Mouse (Mus musculus) forebrain, embryonic 12.5 days (tissue): Measurements from ENCODE around the gene Arpp21. TPM values are rescaled to one million over a fixed set of nuclear protein-coding genes. Genes with fewer than 3 reads are reported as not detected.

Source experiments
- ATAC-seq: fragments of 200-750 bp; cut with Nextera tagmentation; 2 replicates; pipeline ENCODE4 v1.8.0; 2017; ENCODE audit warnings: moderate TSS enrichment; ENCODE audit not compliant: low FRiP score
- H3K27ac ChIP-seq: fragments of 300-500 bp; sonication (generic); 2 replicates; pipeline ENCODE4 v1.5.1; 2016; ENCODE audit warnings: mild to moderate bottlenecking
- H3K27me3 ChIP-seq: fragments of 300-500 bp; sonication (generic); 2 replicates; pipeline ENCODE4 v1.6.1; 2016; ENCODE audit warnings: mild to moderate bottlenecking
- H3K36me3 ChIP-seq: fragments of 300-500 bp; sonication (generic); replicated peaks from 2 replicates; pipeline ENCODE4 v1.6.1; 2016; ENCODE audit warnings: mild to moderate bottlenecking
- H3K4me1 ChIP-seq: fragments of 300-500 bp; sonication (generic); 2 replicates; pipeline ENCODE4 v1.6.1; 2016
- H3K4me2 ChIP-seq: fragments of 300-500 bp; sonication (generic); 2 replicates; pipeline ENCODE4 v1.6.1; 2016; ENCODE audit warnings: mild to moderate bottlenecking, moderate library complexity
- H3K4me3 ChIP-seq: fragments of 300-500 bp; sonication (generic); replicated peaks from 2 replicates; pipeline ENCODE4 v1.5.1; 2016; ENCODE audit warnings: mild to moderate bottlenecking
- H3K9ac ChIP-seq: fragments of 300-500 bp; sonication (generic); 2 replicates; pipeline ENCODE4 v1.6.1; 2016; ENCODE audit warnings: mild to moderate bottlenecking
- H3K9me3 ChIP-seq: fragments of 300-500 bp; sonication (generic); 2 replicates; pipeline ENCODE4 v1.6.1; 2016
- WGBS: fragments of 180-500 bp; shearing (Covaris S2); methylation state at CpG from one replicate; pipeline ENCODE4 v1.1.7; 2016; 5-methylcytosine and 5-hydroxymethylcytosine counted together
- polyA plus RNA-seq: library from polyadenylated mRNA; unstranded; fragments of >200 nt; fragmentation: Nextera tagmentation; extraction: Ambion mirVana; gene quantifications from 2 replicates; pipeline ENCODE4 v1.2.1, GENCODE M21; 2016

Arpp21 gene
- polyA plus RNA-seq, 1 experiment from 2014 or later, result 10.4 TPM

DNA sequence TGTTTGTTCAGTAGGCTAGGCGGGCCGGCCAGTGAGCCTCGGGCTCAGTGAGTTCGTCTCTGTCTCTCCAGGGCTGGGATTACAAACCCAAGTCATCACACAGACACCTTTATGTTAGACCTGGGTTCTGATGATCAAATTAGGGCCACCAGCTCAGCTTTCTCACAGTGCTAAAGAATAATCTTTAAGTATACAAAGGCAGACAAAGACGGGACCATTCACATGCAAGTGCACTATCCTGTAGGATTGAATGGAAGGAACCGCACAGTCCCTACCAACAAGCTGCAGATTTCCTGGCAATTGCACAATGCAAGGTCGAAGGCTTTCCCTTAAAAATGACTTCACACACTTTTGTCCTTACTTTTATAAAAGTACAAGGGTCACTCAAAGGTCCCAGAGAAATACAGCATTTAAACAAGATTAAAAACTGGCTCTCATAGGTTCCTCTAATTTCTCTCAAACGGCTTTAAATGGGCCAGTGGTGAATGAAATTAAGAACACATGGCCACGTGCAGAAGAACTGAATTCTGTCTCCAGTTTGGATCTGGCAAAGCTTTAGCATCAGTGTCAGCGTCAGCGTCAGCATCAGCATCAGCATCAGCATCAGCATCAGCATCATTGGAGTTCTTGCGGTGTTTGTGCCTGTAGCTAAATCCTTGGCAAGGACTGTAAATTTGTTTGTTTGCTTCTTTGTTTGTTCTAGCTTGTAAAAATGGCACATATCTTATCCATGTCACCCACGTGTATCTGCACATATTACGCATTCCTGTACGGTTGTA, 117.9 kb downstream of the Arpp21 start:
- Histone ChIP-seq H3K27me3 (peaks cover 23% of the 10 kb centered on the region), H3K4me1 (peaks cover 22% of the 10 kb centered on the region), H3K9me3 (no peaks in the 10 kb centered on the region), H3K27ac (peak overlapping the region; percentile 74), H3K4me3 (peak overlapping the region; percentile 33), H3K36me3 (no peaks in the 10 kb centered on the region), H3K4me2 (peak overlapping the region; percentile 59), H3K9ac (no peak overlapping the region)
- 15% methylated on average over 15 of the region's 15 CpGs for WGBS
- peak; percentile 10; the same call in 1 of the 2 replicates for ATAC-seq

DNA sequence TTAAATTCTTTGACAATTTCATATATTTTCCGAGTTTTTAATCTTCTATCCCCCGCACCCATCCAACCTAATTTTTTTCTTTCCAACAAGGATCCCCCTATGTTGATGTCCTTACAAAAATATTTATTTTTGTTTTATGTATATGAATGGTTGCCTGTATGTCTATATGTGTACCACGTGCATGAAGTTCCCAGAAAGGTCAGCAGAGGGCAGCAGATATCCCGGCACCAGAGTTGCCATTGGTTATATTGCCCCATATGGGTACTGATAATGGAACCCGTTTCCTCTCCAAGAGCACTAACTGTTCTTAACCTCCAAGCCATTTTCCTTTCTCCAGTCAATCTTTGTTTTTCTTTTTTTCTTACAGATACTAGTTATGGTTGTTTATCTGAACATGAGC, 124.1 kb downstream of the Arpp21 start:
- H3K27ac ChIP-seq, result no peak overlapping the region
- no peaks in the 10 kb centered on the region for H3K36me3 ChIP-seq
- no peaks in the 10 kb centered on the region for H3K9me3 ChIP-seq
- no peak for ATAC-seq
- no peak overlapping the region for H3K9ac ChIP-seq
- H3K4me1 ChIP-seq, result no peaks in the 10 kb centered on the region
- 89% methylated on average over 5 of the region's 5 CpGs for WGBS
- H3K4me2 ChIP-seq, result no peak overlapping the region
- H3K4me3 ChIP-seq, result no peak overlapping the region
- H3K27me3 ChIP-seq, result no peaks in the 10 kb centered on the region

GRCm38 (mm10) chr9:112102852-112103192, 132.9 kb downstream of the Arpp21 start:
- WGBS, result 61% methylated on average over 2 of the region's 2 CpGs
- no peaks in the 10 kb centered on the region for H3K27me3 ChIP-seq
- peak overlapping the region; percentile 21; the same call in 1 of the 2 replicates for H3K27ac ChIP-seq
- H3K4me1 ChIP-seq, result peaks cover 16% of the 10 kb centered on the region
- H3K36me3 ChIP-seq, result no peaks in the 10 kb centered on the region
- H3K4me2 ChIP-seq, result no peak overlapping the region
- 0 out of 2 replicates have a peak, but pooled peaks have one; percentile 27 for ATAC-seq
- no peak overlapping the region for H3K9ac ChIP-seq
- no peak overlapping the region for H3K4me3 ChIP-seq
- no peaks in the 10 kb centered on the region for H3K9me3 ChIP-seq

GRCm38 (mm10) chr9:112102155-112102851, 133.4 kb downstream of the Arpp21 start:
- Histone ChIP-seq H3K9me3 (no peaks in the 10 kb centered on the region), H3K4me1 (peaks cover 16% of the 10 kb centered on the region), H3K4me2 (no peak overlapping the region), H3K4me3 (no peak overlapping the region), H3K27ac (peak overlapping the region; percentile 21; the same call in 1 of the 2 replicates), H3K27me3 (no peaks in the 10 kb centered on the region), H3K9ac (no peak overlapping the region), H3K36me3 (no peaks in the 10 kb centered on the region)
- WGBS, result 47% methylated on average over 6 of the region's 6 CpGs
- ATAC-seq, result peak; percentile 80; the same call in 1 of the 2 replicates

DNA sequence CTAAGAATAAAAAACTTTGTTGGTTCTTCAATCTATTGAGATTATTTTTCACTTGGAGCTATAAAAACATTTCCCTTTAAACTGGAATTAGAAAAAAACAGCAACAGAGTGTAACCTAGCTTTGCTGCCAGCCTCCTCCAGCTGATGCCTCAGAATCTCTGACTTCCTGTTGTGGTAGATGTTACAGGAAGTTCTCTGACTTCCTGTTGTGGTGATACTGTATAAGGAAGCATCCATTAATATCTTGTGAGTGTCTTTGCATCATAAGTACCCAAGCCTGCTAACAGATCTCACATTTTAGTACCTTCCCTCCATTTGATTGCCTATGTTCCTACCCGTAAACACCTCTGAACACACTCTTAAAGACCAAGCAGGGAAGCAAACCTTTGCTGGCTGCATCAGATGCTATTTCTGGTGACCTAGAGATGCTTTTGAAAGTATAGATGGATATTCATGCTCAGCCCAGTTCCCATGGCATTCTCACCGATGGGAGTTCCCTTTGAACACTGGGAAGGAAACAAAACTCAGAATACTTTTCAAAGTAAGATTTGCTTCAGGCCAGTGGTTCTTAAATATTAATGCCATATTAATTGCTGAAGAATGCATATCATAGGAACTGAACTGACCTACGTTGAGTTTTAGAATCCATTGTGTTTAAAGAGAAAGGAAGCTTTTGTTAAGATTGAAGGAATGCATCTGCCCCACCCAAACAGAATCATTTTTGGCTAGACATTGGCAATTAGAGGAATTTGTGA, 134.7 kb downstream of the Arpp21 start:
- 56% methylated on average over 3 of the region's 3 CpGs for WGBS
- no peak overlapping the region for H3K4me3 ChIP-seq
- no peak for ATAC-seq
- no peaks in the 10 kb centered on the region for H3K36me3 ChIP-seq
- H3K9me3 ChIP-seq, result no peaks in the 10 kb centered on the region
- H3K27me3 ChIP-seq, result no peaks in the 10 kb centered on the region
- H3K27ac ChIP-seq, result no peak overlapping the region
- H3K4me1 ChIP-seq, result peaks cover 16% of the 10 kb centered on the region
- no peak overlapping the region for H3K4me2 ChIP-seq
- H3K9ac ChIP-seq, result no peak overlapping the region

- WGBS, result 88% methylated on average over 6 of the region's 6 CpGs
- Histone ChIP-seq H3K27ac (no peak overlapping the region), H3K9ac (no peak overlapping the region), H3K4me3 (no peak overlapping the region), H3K27me3 (no peaks in the 10 kb centered on the region), H3K4me1 (peaks cover 13% of the 10 kb centered on the region), H3K9me3 (no peaks in the 10 kb centered on the region), H3K36me3 (no peaks in the 10 kb centered on the region), H3K4me2 (no peak overlapping the region)
- no peak for ATAC-seq
Observed at GRCm38 (mm10) chr9:112098267-112098666, 137.5 kb downstream of the Arpp21 start.

DNA sequence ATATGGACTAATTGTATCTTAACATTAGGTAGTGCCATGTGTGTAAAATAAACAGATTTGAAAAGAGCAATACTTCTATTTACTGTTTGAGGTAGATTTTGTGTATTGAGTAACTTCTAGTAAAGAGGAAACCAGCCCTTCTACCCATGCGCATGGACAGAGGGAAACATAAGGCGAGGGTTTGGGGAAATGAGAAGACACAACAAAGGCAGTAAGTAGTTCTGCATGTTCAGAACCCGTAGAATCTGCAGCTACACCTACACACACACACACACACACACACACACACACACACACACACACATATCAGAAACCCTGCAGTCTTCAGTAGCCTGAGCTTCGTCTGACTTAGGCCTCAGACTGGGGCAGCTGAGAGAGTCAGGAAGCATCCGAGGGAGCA, 140.0 kb downstream of the Arpp21 start:
- Histone ChIP-seq H3K27me3 (no peaks in the 10 kb centered on the region), H3K9me3 (no peaks in the 10 kb centered on the region), H3K4me2 (no peak overlapping the region), H3K27ac (no peak overlapping the region), H3K4me3 (no peak overlapping the region), H3K36me3 (no peaks in the 10 kb centered on the region), H3K4me1 (no peaks in the 10 kb centered on the region), H3K9ac (no peak overlapping the region)
- ATAC-seq, result no peak
- WGBS, result 77% methylated on average over 5 of the region's 5 CpGs

- no peaks in the 10 kb centered on the region for H3K27me3 ChIP-seq
- no peaks in the 10 kb centered on the region for H3K4me1 ChIP-seq
- ATAC-seq, result no peak
- WGBS, result 80% methylated on average over 2 of the region's 2 CpGs
- H3K4me3 ChIP-seq, result no peak overlapping the region
- H3K9ac ChIP-seq, result no peak overlapping the region
- H3K4me2 ChIP-seq, result no peak overlapping the region
- no peaks in the 10 kb centered on the region for H3K36me3 ChIP-seq
- H3K27ac ChIP-seq, result no peak overlapping the region
- H3K9me3 ChIP-seq, result no peaks in the 10 kb centered on the region
Observed at GRCm38 (mm10) chr9:112095198-112095597, 140.5 kb downstream of the Arpp21 start.

DNA sequence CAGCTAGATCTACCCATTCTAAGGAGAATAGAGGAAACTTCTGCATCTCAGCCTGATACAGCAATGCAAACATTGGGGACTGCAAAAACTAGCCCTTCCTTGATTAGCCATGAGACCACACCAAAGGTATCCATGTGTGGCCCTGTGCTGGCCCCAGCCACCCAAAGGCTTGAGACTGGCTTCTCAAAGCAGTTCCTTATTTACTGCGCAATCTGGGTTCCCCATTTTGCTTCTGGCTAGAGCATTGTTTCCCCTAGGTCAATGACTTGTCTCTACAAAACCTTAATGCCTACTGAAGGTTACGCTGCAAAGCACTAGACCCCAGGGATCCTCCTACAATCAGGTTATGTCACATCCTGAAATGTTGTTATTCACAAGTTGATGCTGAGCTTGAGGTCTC, 156.8 kb downstream of the Arpp21 start:
- 86% methylated on average over 2 of the region's 2 CpGs for WGBS
- ATAC-seq, result no peak

GRCm38 (mm10) chr9:112078453-112078852, 157.3 kb downstream of the Arpp21 start:
- ATAC-seq, result no peak
- no peak overlapping the region for H3K4me2 ChIP-seq
- H3K36me3 ChIP-seq, result no peaks in the 10 kb centered on the region
- 75% methylated on average over 4 of the region's 4 CpGs for WGBS
- H3K27me3 ChIP-seq, result no peaks in the 10 kb centered on the region
- no peak overlapping the region for H3K4me3 ChIP-seq
- no peak overlapping the region for H3K27ac ChIP-seq
- H3K4me1 ChIP-seq, result peaks cover 16% of the 10 kb centered on the region
- no peaks in the 10 kb centered on the region for H3K9me3 ChIP-seq
- no peak overlapping the region for H3K9ac ChIP-seq

More for the DNA sequence above, 156.8 kb downstream of the Arpp21 start:
- H3K9ac ChIP-seq, result no peak overlapping the region
- H3K36me3 ChIP-seq, result no peaks in the 10 kb centered on the region
- no peaks in the 10 kb centered on the region for H3K27me3 ChIP-seq
- no peak overlapping the region for H3K27ac ChIP-seq
- no peak overlapping the region for H3K4me3 ChIP-seq
- no peaks in the 10 kb centered on the region for H3K9me3 ChIP-seq
- H3K4me1 ChIP-seq, result peaks cover 16% of the 10 kb centered on the region
- H3K4me2 ChIP-seq, result no peak overlapping the region

- peak overlapping the region; percentile 65 for H3K27ac ChIP-seq
- 0 out of 2 replicates have a peak overlapping the region, but pooled peaks have one; percentile 17 for H3K4me2 ChIP-seq
- 38% methylated on average over 5 of the region's 5 CpGs for WGBS
- no peaks in the 10 kb centered on the region for H3K27me3 ChIP-seq
- no peaks in the 10 kb centered on the region for H3K9me3 ChIP-seq
- H3K9ac ChIP-seq, result no peak overlapping the region
- ATAC-seq, result peak; percentile 60; the same call in 1 of the 2 replicates
- peaks cover 24% of the 10 kb centered on the region for H3K4me1 ChIP-seq
- no peaks in the 10 kb centered on the region for H3K36me3 ChIP-seq
- H3K4me3 ChIP-seq, result no peak overlapping the region
Observed at GRCm38 (mm10) chr9:112075273-112075672, 160.5 kb downstream of the Arpp21 start.

DNA sequence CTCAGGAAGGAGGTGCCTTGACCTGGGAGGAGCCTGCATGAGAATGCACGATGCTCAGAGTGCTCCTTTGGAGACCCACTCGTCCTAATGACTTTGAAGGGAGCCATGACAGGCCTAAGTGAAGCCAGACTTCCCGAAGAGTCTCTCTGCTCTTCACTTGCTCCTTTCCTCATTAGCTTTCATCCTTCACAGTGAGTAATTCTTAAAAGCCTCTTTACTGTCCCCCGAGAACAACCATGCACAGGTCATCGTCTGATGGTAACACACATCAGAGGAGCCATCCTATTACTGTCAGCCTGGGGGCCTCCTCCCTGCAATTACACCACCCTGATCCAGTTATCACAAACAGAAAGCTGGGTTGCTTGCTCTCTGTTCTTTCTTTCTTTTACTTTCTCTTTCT, 160.9 kb downstream of the Arpp21 start:
- Histone ChIP-seq H3K27ac (peak overlapping the region; percentile 50), H3K27me3 (no peaks in the 10 kb centered on the region), H3K4me3 (no peak overlapping the region), H3K4me2 (0 out of 2 replicates have a peak overlapping the region, but pooled peaks have one; percentile 17), H3K4me1 (peaks cover 24% of the 10 kb centered on the region), H3K9me3 (no peaks in the 10 kb centered on the region), H3K36me3 (no peaks in the 10 kb centered on the region), H3K9ac (no peak overlapping the region)
- 21% methylated on average over 5 of the region's 5 CpGs for WGBS
- peak; percentile 69 for ATAC-seq
